Mouse (Mus musculus): Measurements from ENCODE around the gene Frmpd2. TPM values are rescaled to one million over a fixed set of nuclear protein-coding genes. Genes with fewer than 3 reads are reported as not detected.

Frmpd2 gene
- polyA plus RNA-seq (2012; rRNA removed; ENCODE audit: low replicate concordance): 0.03 and 0.19 TPM in 2 replicates

DNA sequence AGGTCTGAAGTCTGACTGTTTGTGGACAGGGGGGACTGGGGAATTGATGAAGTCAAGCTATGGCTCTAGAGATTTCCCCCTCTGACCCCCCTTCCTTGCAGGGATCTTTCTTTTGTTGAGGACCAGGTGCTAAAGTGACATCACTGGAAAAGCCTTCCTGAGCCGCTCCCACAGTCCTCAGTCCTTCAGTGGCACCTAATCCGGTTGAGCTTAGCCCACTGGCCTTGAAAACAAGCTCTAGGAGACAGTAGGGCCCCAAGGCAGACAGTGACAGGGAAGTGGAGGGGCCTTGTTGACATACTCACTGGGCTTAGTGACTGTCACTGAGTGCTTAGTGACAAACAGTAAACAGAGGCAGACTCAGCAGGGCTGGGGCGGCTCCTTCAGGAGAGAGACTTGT, at the start of gene Frmpd2:
TSS of gene Frmpd2 (plus strand) at position 366 of the 400 bp plus-strand sequence.

DNA sequence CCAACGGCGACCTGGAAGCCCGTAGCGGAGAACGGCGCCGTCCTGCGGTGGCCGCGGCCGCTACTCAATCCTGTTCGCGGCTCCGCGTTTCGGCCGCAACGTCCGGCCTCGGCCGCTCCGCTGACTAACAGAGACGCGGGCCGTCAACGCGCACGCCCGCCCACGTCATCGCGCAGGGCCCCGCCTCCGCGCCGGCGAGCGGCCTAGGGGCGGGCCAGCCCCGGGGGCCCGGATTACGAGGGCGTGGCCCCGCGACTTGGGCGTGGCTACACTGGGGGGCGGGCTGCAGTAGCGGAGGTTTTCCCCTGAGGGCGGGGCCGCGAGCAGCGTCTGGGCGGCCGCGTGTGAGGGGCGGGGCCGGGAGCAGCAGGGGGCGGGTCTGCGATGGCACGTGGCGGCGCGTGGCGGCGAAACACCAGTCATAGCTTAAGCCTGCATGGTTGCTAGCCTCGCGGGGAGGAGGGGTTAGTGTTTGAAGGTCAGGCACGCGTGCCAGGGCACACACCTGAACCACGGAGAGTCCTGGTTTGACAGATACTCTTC, 24.4 kb upstream of the Frmpd2 start, which contains the start of gene Mapk8:
TSS of gene Mapk8 (minus strand) at position 132 of the 543 bp plus-strand sequence.

DNA sequence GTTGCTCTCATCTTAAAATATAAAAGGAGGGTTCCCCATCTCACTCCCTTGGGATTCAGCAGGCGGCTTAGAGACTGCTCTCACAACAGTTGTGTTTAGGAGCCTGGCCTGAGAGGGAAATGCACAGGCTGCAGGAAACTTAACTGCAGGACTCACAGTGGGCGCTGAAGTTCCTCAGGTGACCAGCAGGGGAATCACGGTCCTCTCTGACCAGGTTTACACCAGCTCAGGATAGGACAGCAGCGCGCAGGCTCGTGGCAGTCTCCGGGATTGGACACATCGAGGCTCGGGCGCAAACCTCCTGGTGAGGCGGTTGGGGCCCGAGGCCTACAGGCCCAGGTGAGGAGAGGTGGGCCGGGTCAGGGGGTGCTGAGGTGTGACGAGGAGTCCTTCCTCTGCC, 117.5 kb downstream of the Frmpd2 start, which contains the start of gene Ptpn20:
TSS of gene Ptpn20 (plus strand) at position 257 of the 400 bp plus-strand sequence.

Other genes starting within 250 kb of the Frmpd2 start
- 5.8 and 13.7 TPM in 2 replicates for gene Mapk8, start 24.5 kb upstream of the Frmpd2 start, polyA plus RNA-seq (2012; rRNA removed; ENCODE audit: low replicate concordance)
- not detected in 2 replicates for gene Ptpn20, start 117.5 kb downstream of the Frmpd2 start, polyA plus RNA-seq (2012; rRNA removed; ENCODE audit: low replicate concordance)

All from subcutaneous adipose tissue, adult 2 months (tissue).